Mouse (Mus musculus): ENCODE data around the gene Kif21a.

The Kif21a gene

GRCm38 (mm10) chr15:91018161-91018860 lies 31.4 kb downstream of the Kif21a start:
- no peak for DNase-seq (ENCODE audit: low spot score in 2 of 2)

- no peak for DNase-seq (ENCODE audit: low spot score in 2 of 2)
These were observed 32.2 kb downstream of the Kif21a start for GRCm38 (mm10) chr15:91017261-91018160.

GRCm38 (mm10) chr15:91016366-91016765 lies 33.4 kb downstream of the Kif21a start:
- no peak for DNase-seq (ENCODE audit: low spot score in 2 of 2)

GRCm38 (mm10) chr15:91012793-91013580 lies 36.8 kb downstream of the Kif21a start:
- DNase-seq (ENCODE audit: low spot score in 2 of 2): no peak

GRCm38 (mm10) chr15:91010218-91010617 lies 39.5 kb downstream of the Kif21a start:
- DNase-seq (ENCODE audit: low spot score in 2 of 2): no peak

GRCm38 (mm10) chr15:91007123-91007830 lies 42.5 kb downstream of the Kif21a start:
- DNase-seq (ENCODE audit: low spot score in 2 of 2): no peak

- DNase-seq (ENCODE audit: low spot score in 2 of 2): no peak
These were observed 45.0 kb downstream of the Kif21a start for GRCm38 (mm10) chr15:91004726-91005125.

GRCm38 (mm10) chr15:91001037-91001616 lies 48.6 kb downstream of the Kif21a start:
- no peak for DNase-seq (ENCODE audit: low spot score in 2 of 2)

- no peak for DNase-seq (ENCODE audit: low spot score in 2 of 2)
These were observed 49.3 kb downstream of the Kif21a start for GRCm38 (mm10) chr15:91000280-91001036.

- DNase-seq (ENCODE audit: low spot score in 2 of 2): no peak
These were observed 56.9 kb downstream of the Kif21a start for GRCm38 (mm10) chr15:90992871-90993270.

GRCm38 (mm10) chr15:90992388-90992787 lies 57.4 kb downstream of the Kif21a start:
- no peak for DNase-seq (ENCODE audit: low spot score in 2 of 2)

- no peak for DNase-seq (ENCODE audit: low spot score in 2 of 2)
These were observed 57.9 kb downstream of the Kif21a start for GRCm38 (mm10) chr15:90991843-90992242.

GRCm38 (mm10) chr15:90987714-90988250 lies 62.0 kb downstream of the Kif21a start:
- no peak for DNase-seq (ENCODE audit: low spot score in 2 of 2)

GRCm38 (mm10) chr15:90975914-90976313 lies 73.8 kb downstream of the Kif21a start:
- no peak for DNase-seq (ENCODE audit: low spot score in 2 of 2)

- DNase-seq (ENCODE audit: low spot score in 2 of 2): no peak
These were observed 77.6 kb downstream of the Kif21a start for GRCm38 (mm10) chr15:90971914-90972767.

GRCm38 (mm10) chr15:90963320-90963719 lies 86.4 kb downstream of the Kif21a start:
- DNase-seq (ENCODE audit: low spot score in 2 of 2): no peak

- DNase-seq (ENCODE audit: low spot score in 2 of 2): no peak
These were observed 87.2 kb downstream of the Kif21a start for GRCm38 (mm10) chr15:90962548-90962947.

GRCm38 (mm10) chr15:90960831-90961554 lies 88.8 kb downstream of the Kif21a start:
- no peak for DNase-seq (ENCODE audit: low spot score in 2 of 2)

Measured in spleen, postnatal 10 days (tissue).